Mouse (Mus musculus) testis, adult 2 months (tissue): ENCODE data around the gene Entpd7. TPM values are rescaled to one million over a fixed set of nuclear protein-coding genes. Genes with fewer than 3 reads are reported as not detected.

Source experiments
- H3K27ac ChIP-seq: fragments of 200-500 bp; 2 replicates; pipeline ENCODE4 v1.5.1; 2012; ENCODE audit warnings: low read depth, low read length; ENCODE audit not compliant: control insufficient read depth, insufficient read depth
- H3K27me3 ChIP-seq: fragments of 200-500 bp; 2 replicates; pipeline ENCODE4 v1.6.1; 2012; ENCODE audit warnings: mild to moderate bottlenecking, low read length, moderate library complexity; ENCODE audit not compliant: control insufficient read depth, insufficient read depth
- H3K36me3 ChIP-seq: fragments of 200-500 bp; 2 replicates; pipeline ENCODE4 v1.6.1; 2012; ENCODE audit warnings: mild to moderate bottlenecking, low read length; ENCODE audit not compliant: control insufficient read depth, insufficient read depth
- H3K4me1 ChIP-seq: fragments of 200-500 bp; 2 replicates; pipeline ENCODE4 v1.6.1; 2012; ENCODE audit warnings: low read length; ENCODE audit not compliant: control insufficient read depth, insufficient read depth
- H3K4me3 ChIP-seq: fragments of 200-500 bp; 2 replicates; pipeline ENCODE4 v1.5.1; 2012; ENCODE audit warnings: low read depth, mild to moderate bottlenecking, low read length, moderate library complexity, mixed read lengths; ENCODE audit not compliant: control insufficient read depth
- CTCF ChIP-seq: fragments of 200-500 bp; IDR thresholded peaks from 2 replicates; pipeline ENCODE4 v1.5.1; 2012; ENCODE audit warnings: low read depth, mild to moderate bottlenecking, inconsistent platforms, low read length, moderate library complexity; ENCODE audit not compliant: control insufficient read depth, insufficient read depth, insufficient replicate concordance
- POLR2A ChIP-seq: fragments of 200-500 bp; IDR thresholded peaks from 2 replicates; pipeline ENCODE4 v1.6.1; 2012; ENCODE audit warnings: low read depth, mild to moderate bottlenecking, inconsistent platforms, low read length, moderate library complexity; ENCODE audit not compliant: control insufficient read depth
- polyA plus RNA-seq: library from polyadenylated mRNA; depleted of rRNA; stranded (reverse); fragments of >200 nt; gene quantifications from 2 replicates; pipeline ENCODE4 v1.2.3, GENCODE M21; 2012

Entpd7 gene
- polyA plus RNA-seq, 1 experiment, result 1.5 TPM

GRCm38 (mm10) chr19:43697666-43698370, 8.3 kb downstream of the Entpd7 start:
- H3K27ac ChIP-seq, result no peak overlapping the region
- H3K27me3 ChIP-seq, result no peaks in the 10 kb centered on the region
- H3K4me3 ChIP-seq, result no peak overlapping the region
- H3K36me3 ChIP-seq, result no peaks in the 10 kb centered on the region
- no peak for TF ChIP-seq POLR2A
- no peak for TF ChIP-seq CTCF
- no peaks in the 10 kb centered on the region for H3K4me1 ChIP-seq

DNA sequence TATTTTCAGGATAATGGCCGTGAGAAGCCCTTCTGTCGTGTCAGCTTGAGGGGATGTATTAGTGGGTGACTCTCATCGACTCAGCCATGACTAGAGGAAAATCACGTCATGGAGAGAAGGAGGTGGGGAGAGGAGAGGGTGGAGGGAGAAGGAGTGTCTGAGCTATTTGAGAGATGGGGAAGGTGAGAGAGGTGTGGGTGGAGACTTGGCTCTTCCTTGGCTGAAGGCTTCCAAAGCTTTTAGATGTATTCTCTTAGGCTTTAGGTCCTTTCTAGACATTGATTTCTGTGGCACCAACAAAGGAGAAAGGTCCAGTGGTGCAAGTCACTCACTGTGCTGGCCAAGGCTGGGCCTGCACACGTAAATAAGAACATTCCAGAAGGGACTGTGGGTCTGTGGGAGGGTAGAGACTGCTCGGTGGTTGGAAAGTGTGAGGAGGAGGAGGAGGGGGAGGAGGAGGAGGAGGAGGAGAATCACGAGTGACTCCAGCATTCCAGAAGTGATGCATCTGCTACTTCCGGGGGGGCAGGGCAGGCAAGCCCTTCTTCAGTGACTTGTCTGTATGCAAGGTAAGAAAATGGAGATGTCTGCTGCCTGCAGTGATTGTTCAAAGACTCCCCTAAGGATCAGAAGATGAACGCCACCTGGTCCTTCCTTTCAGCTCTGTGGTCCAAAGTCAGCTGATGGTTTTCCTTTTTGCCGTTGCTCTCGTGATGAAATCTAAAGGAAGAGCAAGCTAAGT, 9.7 kb downstream of the Entpd7 start:
- Histone ChIP-seq H3K4me3 (no peak overlapping the region), H3K27me3 (no peaks in the 10 kb centered on the region), H3K4me1 (no peaks in the 10 kb centered on the region), H3K27ac (no peak overlapping the region), H3K36me3 (no peaks in the 10 kb centered on the region)
- TF ChIP-seq CTCF, result no peak
- TF ChIP-seq POLR2A, result no peak

DNA sequence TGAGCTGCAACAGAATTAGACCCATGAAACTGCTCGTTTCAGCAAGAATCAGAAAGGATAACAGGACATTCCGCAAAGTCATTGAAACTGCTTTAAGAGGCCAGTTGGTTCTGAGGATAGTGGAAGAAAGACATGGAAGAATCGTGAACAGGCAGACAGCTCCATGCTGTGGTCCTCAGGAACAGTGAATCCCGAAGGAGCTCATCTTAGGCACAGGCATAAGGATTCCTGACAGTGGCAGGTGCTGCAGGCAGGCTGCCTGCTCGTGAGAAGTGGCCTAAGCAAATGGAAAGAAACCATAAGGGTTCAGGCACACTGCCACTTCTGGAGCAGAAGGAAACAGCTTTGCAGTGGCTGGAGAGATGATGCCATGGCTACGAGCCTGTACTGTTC, 10.3 kb downstream of the Entpd7 start:
- H3K36me3 ChIP-seq, result no peaks in the 10 kb centered on the region
- H3K4me1 ChIP-seq, result no peaks in the 10 kb centered on the region
- TF ChIP-seq POLR2A, result no peak
- TF ChIP-seq CTCF, result no peak
- no peak overlapping the region for H3K27ac ChIP-seq
- no peaks in the 10 kb centered on the region for H3K27me3 ChIP-seq
- no peak overlapping the region for H3K4me3 ChIP-seq

DNA sequence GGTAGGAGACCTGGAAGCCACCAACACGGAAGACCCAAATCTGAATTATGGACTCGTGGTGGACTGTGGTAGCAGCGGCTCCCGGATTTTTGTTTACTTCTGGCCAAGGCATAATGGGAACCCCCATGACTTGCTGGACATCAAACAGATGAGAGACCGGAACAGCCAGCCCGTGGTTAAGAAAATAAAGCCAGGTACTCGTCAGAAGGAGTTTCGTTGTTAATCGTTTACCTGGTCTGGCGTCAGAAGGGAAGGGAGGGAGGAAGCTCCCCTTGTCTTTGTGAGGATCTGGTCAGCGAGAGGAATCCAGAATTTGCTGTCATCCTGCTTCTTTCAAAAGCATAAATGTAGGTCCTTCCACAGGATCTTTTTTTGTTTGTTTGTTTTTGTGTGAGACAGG, 14.7 kb downstream of the Entpd7 start:
- no peaks in the 10 kb centered on the region for H3K36me3 ChIP-seq
- TF ChIP-seq CTCF (no peak), POLR2A (no peak)
- no peak overlapping the region for H3K27ac ChIP-seq
- H3K27me3 ChIP-seq, result no peaks in the 10 kb centered on the region
- H3K4me1 ChIP-seq, result peaks cover under 1% of the 10 kb centered on the region; the same call in 1 of the 2 replicates
- H3K4me3 ChIP-seq, result no peak overlapping the region

- Histone ChIP-seq H3K27ac (no peak overlapping the region), H3K4me3 (no peak overlapping the region), H3K4me1 (peaks cover 4% of the 10 kb centered on the region; the same call in 1 of the 2 replicates), H3K27me3 (no peaks in the 10 kb centered on the region), H3K36me3 (no peaks in the 10 kb centered on the region)
- TF ChIP-seq POLR2A, result no peak
- TF ChIP-seq CTCF, result no peak
Measured at GRCm38 (mm10) chr19:43704787-43705497, 15.5 kb downstream of the Entpd7 start.

- TF ChIP-seq POLR2A, result no peak
- no peak for TF ChIP-seq CTCF
- no peak overlapping the region for H3K27ac ChIP-seq
- H3K36me3 ChIP-seq, result no peaks in the 10 kb centered on the region
Measured at GRCm38 (mm10) chr19:43708206-43708605, 18.7 kb downstream of the Entpd7 start.

DNA sequence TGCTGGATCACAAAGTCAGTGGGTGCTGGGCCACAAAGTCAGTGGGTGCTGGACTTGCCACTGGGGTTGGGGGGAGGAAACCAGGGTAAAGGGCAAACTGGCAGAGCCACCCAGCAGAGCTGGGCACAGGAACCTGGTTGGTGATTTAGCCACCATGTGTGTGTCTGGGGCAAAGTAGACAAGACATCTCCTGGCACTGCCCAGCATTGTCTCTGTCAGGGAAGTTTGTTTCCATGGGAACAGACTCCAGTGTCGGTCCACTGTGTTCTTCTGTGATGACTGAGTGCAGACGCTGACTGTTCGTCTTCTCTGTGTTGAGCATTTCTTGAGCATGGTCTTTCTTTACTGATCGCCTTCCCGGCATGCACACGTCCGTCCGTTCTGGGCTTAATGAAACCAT, 19.8 kb downstream of the Entpd7 start:
- no peaks in the 10 kb centered on the region for H3K36me3 ChIP-seq
- H3K4me1 ChIP-seq, result peaks cover 6% of the 10 kb centered on the region
- TF ChIP-seq CTCF (no peak), POLR2A (no peak)
- no peak overlapping the region for H3K27ac ChIP-seq
- H3K27me3 ChIP-seq, result no peaks in the 10 kb centered on the region
- H3K4me3 ChIP-seq, result no peak overlapping the region

More at GRCm38 (mm10) chr19:43708206-43708605, 18.7 kb downstream of the Entpd7 start:
- no peaks in the 10 kb centered on the region for H3K27me3 ChIP-seq
- peaks cover 6% of the 10 kb centered on the region for H3K4me1 ChIP-seq
- H3K4me3 ChIP-seq, result no peak overlapping the region
